Mouse (Mus musculus) kidney, adult 2 months (tissue): ENCODE measurements around the gene Reep1.

Source experiments
- CTCF ChIP-seq: fragments of 200-500 bp; conservative IDR thresholded peaks from 2 replicates; pipeline ENCODE4 v1.5.1; 2011; ENCODE audit warnings: low read depth, mild to moderate bottlenecking, control low read depth, low read length, moderate library complexity, mixed read lengths; ENCODE audit not compliant: insufficient read depth, insufficient read length
- POLR2A ChIP-seq: fragments of 200-500 bp; IDR thresholded peaks from one replicate; pipeline ENCODE4 v1.6.1; 2011; ENCODE audit warnings: low read depth, low read length, control low read depth

GRCm38 (mm10) chr6:71772636-71773208 is 65.4 kb downstream of the Reep1 start:
- TF ChIP-seq POLR2A (no peak), CTCF (no peak)
